Mouse (Mus musculus) spleen, adult 2 months (tissue): ENCODE data around the gene Trak2. TPM values are rescaled to one million over a fixed set of nuclear protein-coding genes. Genes with fewer than 3 reads are reported as not detected.
A peak's percentile ranks its signal among the peaks of the same experiment; 100 is the strongest.

Experiments used
- DNase-seq, 2 experiments: peaks; one replicate each; pipeline versions ENCODE4 v3.0.0 to v3.0.0-alpha.2; 2012 to 2021; ENCODE audit warnings: low spot score in 2 of 2, low read depth in 1 of 2
- H3K27ac ChIP-seq: fragments of 200-500 bp; 2 replicates; pipeline ENCODE4 v1.5.1; 2012; ENCODE audit warnings: low read length, inconsistent platforms; ENCODE audit not compliant: insufficient read depth
- H3K27me3 ChIP-seq: fragments of 200-500 bp; 2 replicates; pipeline ENCODE4 v1.6.1; 2012; ENCODE audit warnings: mild to moderate bottlenecking, moderate library complexity, low read length, inconsistent platforms; ENCODE audit not compliant: control insufficient read depth, insufficient read depth
- H3K36me3 ChIP-seq: fragments of 200-500 bp; 2 replicates; pipeline ENCODE4 v1.6.1; 2012; ENCODE audit warnings: mild to moderate bottlenecking, low read length, inconsistent platforms; ENCODE audit not compliant: control insufficient read depth, insufficient read depth
- H3K4me1 ChIP-seq: fragments of 200-500 bp; 2 replicates; pipeline ENCODE4 v1.6.1; 2011; ENCODE audit warnings: inconsistent platforms; ENCODE audit not compliant: control insufficient read depth, insufficient read depth, insufficient read length
- H3K4me3 ChIP-seq: fragments of 200-500 bp; 2 replicates; pipeline ENCODE4 v1.5.1; 2011; ENCODE audit warnings: mild to moderate bottlenecking, inconsistent platforms; ENCODE audit not compliant: insufficient read depth, insufficient read length; ENCODE audit errors: extremely low read depth
- CTCF ChIP-seq: fragments of 200-500 bp; IDR thresholded peaks from 2 replicates; pipeline ENCODE4 v1.5.1; 2011; ENCODE audit warnings: mild to moderate bottlenecking, inconsistent platforms; ENCODE audit not compliant: insufficient read depth, insufficient read length, insufficient replicate concordance; ENCODE audit errors: extremely low read depth
- POLR2A ChIP-seq: fragments of 200-500 bp; IDR thresholded peaks from 2 replicates; pipeline ENCODE4 v1.6.1; 2011; ENCODE audit warnings: low read depth, low read length, inconsistent platforms
- WGBS: fragments of 180-500 bp; shearing (Covaris S2); methylation state at CpG from one replicate; pipeline ENCODE4 v1.1.7; 2018; 5-methylcytosine and 5-hydroxymethylcytosine counted together
- polyA plus RNA-seq: library from polyadenylated mRNA; depleted of rRNA; stranded (reverse); fragments of >200 nt; gene quantifications from 2 replicates; pipeline ENCODE4 v1.2.3, GENCODE M21; 2012; rRNA removed

The Trak2 gene
- 47.4 and 51.6 TPM in 2 replicates for polyA plus RNA-seq

DNA sequence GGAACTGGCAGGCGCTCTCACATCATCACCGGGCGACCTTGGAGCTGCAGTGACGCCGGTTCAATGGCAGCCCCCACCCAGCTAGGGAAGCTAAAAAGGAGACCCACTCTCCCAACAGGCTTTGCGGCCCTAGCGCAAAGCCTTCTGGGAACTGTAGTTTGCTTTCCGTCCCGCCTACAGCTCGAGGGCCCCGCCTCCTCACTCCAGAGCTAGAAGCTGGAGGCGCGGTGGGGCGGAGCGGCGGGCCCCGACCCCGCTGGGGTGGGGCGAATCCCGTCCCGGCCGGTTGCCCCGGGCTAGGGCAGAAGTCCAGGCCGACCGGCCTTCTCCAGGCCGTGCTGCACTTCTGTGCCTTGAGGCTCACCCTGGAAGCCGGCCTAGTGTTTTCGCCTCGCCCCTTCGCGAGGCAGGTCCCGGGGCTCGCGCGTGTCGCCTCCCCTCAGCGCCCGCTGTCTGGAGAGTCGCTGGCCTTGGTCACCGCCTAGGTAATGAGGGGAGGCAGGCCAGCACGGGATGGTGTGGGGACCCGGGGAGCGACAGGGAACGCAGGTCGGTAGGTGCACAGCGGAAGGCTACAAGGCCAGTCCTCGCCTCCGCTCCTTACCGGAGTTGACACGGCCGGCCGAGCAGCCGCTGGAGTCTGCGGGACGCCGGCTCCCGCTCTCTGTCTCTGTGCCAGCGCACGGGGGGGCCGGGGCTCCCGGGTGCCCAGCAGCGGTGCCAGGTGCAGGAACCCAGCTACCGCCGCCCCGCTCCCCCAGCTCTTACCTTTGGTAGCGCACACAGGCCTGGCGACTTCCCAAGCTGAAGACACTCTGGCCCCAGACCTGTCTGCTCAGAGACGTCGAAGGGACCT is at the start of gene Trak2, which contains the start of gene Stradb:
TSS of gene Trak2 (minus strand) at position 65 of the 856 bp plus-strand sequence.
TSS of gene Stradb (plus strand) at position 157 of the 856 bp plus-strand sequence.
- Histone ChIP-seq H3K27me3 (no peaks in the 10 kb centered on the region), H3K36me3 (peaks cover 2% of the 10 kb centered on the region; the same call in 1 of the 2 replicates), H3K27ac (peak within 1 kb of the TSS; percentile 73), H3K4me3 (peak within 1 kb of the TSS; percentile 95), H3K4me1 (peaks cover 13% of the 10 kb centered on the region)
- WGBS = under 1% methylated on average over 68 of the region's 69 CpGs
- no peak for TF ChIP-seq POLR2A
- TF ChIP-seq CTCF = no peak
- DNase-seq = peak; percentile 87 to 92

DNA sequence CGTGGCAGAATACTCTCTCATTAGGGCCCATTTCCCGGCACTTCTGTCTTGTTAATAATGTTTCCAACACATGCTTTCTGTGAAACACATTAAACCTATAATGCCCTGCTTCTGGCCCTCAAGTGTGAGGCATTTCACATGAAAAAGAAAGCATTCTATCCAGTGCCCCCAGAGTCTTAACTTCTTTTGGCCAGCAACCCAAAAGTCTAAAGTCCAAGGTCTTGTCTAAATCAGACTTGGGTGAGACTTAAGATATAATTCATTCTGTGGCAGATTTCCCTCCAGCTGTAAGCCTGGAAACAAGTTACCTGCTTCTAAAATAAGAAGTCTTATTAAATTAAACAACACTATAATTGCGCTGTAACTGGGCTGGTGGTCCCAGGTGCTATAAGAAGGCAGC is 48.3 kb upstream of the Trak2 start:
- no peak for TF ChIP-seq POLR2A
- TF ChIP-seq CTCF = no peak
- Histone ChIP-seq H3K36me3 (no peaks in the 10 kb centered on the region), H3K4me1 (no peaks in the 10 kb centered on the region), H3K27ac (no peak overlapping the region), H3K27me3 (no peaks in the 10 kb centered on the region), H3K4me3 (no peak overlapping the region)
- WGBS = 81% methylated on average over 3 of the region's 3 CpGs
- no peak for DNase-seq

DNA sequence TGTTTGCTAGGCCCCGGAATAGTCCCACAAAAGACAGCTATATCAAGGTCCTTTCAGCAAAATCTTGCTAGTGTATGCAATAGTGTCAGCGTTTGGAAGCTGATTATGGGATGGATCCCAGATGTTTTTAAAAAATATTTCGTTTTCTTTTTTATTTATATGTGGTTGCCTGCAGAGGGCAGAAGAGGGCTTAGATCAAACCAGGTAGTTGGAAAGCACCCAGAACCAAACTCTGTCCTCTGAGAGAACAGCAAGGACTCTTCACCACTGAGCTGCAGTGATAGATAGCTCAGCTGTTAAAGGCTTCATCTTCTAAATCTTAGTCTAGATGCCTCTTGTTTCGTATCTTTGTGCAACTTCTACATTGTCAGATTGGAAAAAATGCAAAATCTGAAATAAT is 36.0 kb upstream of the Trak2 start:
- H3K36me3 ChIP-seq = no peaks in the 10 kb centered on the region
- 39% methylated on average over 4 of the region's 4 CpGs for WGBS
- no peak overlapping the region for H3K4me3 ChIP-seq
- DNase-seq = no peak
- no peaks in the 10 kb centered on the region for H3K27me3 ChIP-seq
- H3K27ac ChIP-seq = no peak overlapping the region
- no peak for TF ChIP-seq POLR2A
- TF ChIP-seq CTCF = peak; percentile 11; the same call in 1 of the 2 replicates
- no peaks in the 10 kb centered on the region for H3K4me1 ChIP-seq

- no peaks in the 10 kb centered on the region for H3K4me1 ChIP-seq
- peaks cover 7% of the 10 kb centered on the region for H3K36me3 ChIP-seq
- WGBS = 42% methylated on average over 5 of the region's 5 CpGs
- TF ChIP-seq POLR2A (no peak), CTCF (no peak)
- no peak overlapping the region for H3K4me3 ChIP-seq
- no peaks in the 10 kb centered on the region for H3K27me3 ChIP-seq
- H3K27ac ChIP-seq = no peak overlapping the region
- peak in 1 of 2 experiments; percentile 42 for DNase-seq
Observed at GRCm38 (mm10) chr1:58995313-58995712, 22.1 kb upstream of the Trak2 start.

GRCm38 (mm10) chr1:58993723-58994122 is 20.5 kb upstream of the Trak2 start:
- H3K4me3 ChIP-seq = no peak overlapping the region
- no peaks in the 10 kb centered on the region for H3K4me1 ChIP-seq
- H3K27me3 ChIP-seq = no peaks in the 10 kb centered on the region
- DNase-seq = no peak
- no peak for TF ChIP-seq POLR2A
- no peak for TF ChIP-seq CTCF
- no peak overlapping the region for H3K27ac ChIP-seq
- WGBS = 30% methylated on average over 1 of the region's 1 CpGs
- H3K36me3 ChIP-seq = peaks cover 9% of the 10 kb centered on the region

DNA sequence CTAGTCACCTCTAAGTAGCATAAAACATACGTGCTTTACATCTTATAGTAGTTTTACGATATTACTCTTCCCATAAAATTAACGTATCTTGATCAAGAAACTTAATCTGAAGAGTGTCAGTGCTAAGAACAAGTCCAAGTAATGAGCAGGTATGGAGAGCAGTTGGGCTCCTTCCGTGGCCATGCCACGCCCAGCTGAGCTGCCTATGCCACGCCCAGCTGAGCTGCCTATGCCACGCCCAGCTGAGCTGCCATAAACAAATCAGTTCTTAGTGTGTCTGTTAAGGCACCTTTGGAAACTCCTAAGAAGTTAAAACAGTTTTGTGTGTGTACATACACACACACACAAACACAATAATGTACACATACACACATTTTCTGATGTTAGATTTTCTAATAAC is 19.9 kb upstream of the Trak2 start:
- Histone ChIP-seq H3K27me3 (no peaks in the 10 kb centered on the region), H3K27ac (no peak overlapping the region), H3K36me3 (peaks cover 10% of the 10 kb centered on the region), H3K4me1 (no peaks in the 10 kb centered on the region), H3K4me3 (no peak overlapping the region)
- TF ChIP-seq CTCF (no peak), POLR2A (no peak)
- DNase-seq = no peak
- WGBS = 71% methylated on average over 7 of the region's 7 CpGs

DNA sequence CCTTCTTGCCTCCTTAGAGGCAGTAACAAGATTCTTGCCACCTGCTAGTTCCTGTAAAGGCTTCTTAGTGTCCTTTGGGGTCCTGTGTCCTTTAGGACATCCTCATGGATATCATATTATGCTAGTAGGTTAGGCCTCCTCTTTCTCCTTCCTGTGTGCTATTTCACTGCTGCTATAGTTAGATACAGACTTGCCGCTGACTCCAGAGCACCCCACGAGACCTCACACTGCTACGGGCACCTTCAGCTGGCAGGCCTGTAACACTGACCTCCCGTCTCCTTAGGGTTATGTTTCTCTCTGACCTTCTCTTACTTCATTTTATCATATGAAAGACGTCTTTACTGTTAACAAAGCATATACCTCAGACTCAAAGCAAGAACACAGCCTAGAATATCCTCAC is 11.4 kb upstream of the Trak2 start:
- TF ChIP-seq POLR2A (no peak), CTCF (no peak)
- H3K36me3 ChIP-seq = peaks cover 24% of the 10 kb centered on the region
- DNase-seq = no peak
- WGBS = 92% methylated on average over 5 of the region's 5 CpGs
- no peaks in the 10 kb centered on the region for H3K4me1 ChIP-seq
- no peak overlapping the region for H3K4me3 ChIP-seq
- no peak overlapping the region for H3K27ac ChIP-seq
- no peaks in the 10 kb centered on the region for H3K27me3 ChIP-seq
